Mouse (Mus musculus): Measurements from ENCODE around the gene Smco2.

Gene Smco2

DNA sequence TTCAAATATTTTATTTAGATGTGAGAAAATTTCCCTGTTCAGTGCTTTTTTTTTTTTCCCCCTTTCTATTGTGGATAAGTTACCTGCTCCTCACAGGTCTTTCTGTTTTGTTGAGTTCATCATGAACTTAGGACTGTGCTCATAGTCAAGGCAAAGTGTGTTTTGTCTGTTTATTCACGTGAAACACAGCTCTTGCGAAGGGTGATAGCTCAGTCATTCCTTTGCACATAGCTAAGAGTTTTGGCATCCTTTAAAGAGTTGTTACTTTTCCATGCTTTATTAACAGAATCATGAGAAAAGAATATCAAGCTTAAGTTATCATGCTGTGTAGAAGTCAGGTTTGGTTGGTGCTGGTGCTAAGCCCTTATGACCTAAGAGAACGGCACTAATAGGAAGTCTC, 54.8 kb downstream of the Smco2 start:
- DNase-seq = no peak

DNA sequence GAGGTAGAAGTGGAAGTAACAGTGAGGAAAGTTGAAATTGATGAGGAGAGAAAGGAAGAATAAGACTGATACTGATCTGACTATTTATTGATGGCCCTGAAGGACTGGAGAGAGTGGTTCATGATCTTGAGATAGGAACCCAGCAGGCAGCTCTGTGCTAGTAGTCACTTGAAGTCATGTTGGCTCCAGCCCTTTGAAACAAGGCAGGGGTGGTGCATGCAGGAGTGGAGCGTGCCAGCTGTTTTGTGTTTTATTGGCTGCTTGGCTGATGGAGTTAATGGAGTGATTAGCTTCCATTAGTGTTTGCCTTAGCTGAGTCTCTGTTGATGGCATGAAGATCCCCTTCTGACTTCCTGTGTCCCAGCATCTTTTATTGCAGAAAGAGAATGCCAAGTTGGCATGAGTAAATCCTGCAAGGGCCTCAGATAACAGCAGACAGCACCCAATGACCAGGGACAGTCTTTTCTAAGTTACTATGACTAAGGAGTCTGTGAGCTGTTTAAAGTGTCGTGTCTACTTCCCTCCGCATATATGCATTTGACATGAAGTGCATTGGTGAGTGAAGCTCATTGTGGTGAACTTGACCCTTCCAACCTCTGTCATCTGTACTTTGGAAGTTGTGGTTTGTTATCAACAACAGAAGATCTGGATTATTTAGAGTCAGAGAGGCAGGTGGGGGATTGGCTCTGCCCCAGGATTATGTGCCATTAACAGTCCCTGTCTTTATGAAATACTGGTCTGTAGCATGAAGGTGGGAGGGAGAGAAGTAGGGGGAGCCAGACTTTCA, 56.3 kb downstream of the Smco2 start:
- DNase-seq = no peak

- no peak for DNase-seq
These were observed 57.3 kb downstream of the Smco2 start for GRCm38 (mm10) chr6:146907061-146907794.

- no peak for DNase-seq
These were observed 57.9 kb downstream of the Smco2 start for GRCm38 (mm10) chr6:146907795-146908190.

DNA sequence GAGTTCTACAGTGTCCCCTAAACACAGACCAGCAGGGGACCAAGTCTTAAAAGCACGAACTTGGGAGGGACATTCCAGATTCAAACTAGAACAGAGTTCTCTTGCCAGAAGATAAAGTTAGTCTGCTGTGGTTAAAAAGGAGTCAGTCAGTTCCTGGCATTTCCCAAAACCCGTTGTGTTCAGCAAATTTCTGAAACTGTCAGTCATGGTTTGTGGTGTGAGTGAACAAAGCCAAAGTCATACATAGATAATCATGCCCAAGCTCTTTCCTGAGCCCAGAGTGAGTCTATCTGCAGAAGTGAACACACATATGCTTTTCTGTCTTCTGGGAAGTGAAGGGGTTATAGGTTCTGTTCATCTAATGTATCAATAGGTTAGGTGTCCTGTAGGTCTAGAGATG, 58.9 kb downstream of the Smco2 start:
- no peak for DNase-seq

DNA sequence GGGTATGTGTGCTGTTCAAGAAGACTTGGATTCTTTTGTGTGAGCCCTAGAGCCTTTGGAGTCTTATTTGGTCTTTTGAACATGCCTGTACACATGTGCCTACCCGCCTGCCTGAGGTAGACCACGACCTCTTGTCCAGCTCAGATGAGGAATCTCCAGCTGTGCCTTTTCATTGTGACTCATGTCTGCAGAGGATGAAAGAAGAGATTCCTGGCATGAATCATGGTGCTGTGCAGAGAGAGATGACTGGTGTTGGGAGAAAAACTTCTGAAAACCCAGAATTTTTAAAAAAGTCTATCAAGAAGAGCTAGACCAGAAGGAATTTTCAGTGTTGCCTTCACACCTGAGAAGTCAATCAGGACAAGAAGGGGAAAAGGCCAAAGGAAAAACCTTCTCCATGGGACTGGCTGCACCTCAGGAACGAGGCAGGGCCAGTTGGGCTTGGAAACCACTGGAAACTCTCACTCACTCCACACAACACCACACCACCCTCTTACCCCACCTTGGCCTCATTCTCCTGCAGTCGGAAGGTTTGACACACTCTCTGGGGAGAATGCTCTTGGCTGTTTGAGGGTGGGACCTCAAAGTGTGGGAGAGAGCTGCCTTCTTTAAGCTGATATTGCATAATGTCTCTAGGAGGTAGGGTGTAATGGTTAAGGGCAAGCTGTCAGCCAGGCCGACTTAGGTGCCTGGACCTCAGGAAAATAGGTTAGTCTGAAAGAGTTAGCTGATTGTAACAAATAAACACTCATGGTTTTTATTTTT, 60.0 kb downstream of the Smco2 start:
- DNase-seq = no peak

- no peak for DNase-seq
These were observed 60.9 kb downstream of the Smco2 start for GRCm38 (mm10) chr6:146910801-146911200.

- DNase-seq = no peak
These were observed 63.1 kb downstream of the Smco2 start for GRCm38 (mm10) chr6:146912835-146913488.

DNA sequence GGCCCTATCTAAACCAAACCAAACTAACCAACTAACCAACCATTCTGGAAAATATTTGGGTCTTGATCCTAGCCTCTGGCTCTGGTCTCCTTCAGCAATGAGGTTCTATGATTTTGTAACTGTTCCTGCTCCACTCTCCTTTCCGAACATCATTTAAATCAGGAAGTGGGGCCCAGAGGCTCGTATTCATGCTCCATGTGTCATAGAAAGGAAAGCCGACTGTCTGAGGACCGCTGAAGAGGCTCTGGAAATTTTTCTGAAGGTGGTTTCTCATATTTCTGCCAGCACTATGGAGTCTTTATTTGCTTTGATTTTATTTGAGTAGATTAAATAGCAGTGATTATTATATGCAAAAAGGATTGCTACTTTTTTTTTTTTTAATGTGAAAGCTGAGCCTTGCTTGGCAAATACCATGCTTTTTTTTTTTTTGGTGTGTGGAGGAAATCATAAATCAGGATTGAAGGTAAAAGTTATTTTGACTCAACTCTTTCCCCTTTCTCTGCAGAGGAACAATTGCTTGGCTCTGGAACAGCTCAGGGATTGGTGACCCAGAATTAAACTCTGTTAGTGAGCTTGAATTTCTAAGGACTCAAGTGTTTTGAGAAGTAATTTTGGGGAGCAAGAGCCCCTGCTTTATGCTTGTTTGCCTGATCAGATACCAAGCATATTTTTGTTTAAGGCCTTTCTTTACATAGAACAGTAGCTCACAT, 63.7 kb downstream of the Smco2 start:
- no peak for DNase-seq

GRCm38 (mm10) chr6:146915808-146916207, 65.9 kb downstream of the Smco2 start:
- no peak for DNase-seq

DNA sequence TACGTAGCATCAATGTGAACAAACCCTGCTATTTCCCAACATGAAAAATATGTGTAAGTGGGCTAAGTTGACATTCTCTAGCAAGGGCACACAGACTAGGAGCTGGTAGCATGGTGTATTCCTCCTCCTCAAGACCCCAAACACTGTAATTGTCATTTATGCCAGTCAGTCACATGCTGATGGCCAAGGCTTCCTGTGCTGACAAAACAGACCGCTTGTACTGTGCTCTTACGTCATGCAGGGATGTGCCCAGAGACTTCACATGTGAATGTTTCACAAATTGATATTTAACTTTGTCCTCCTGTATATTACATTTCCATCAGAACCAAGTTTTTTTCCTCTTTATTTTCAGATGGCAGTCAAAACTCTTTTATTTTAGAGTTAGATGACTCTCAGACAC, 67.5 kb downstream of the Smco2 start:
- DNase-seq = no peak

GRCm38 (mm10) chr6:146918341-146918740, 68.4 kb downstream of the Smco2 start:
- no peak for DNase-seq

All from cerebellum, adult 8-10 months (tissue).